Mouse (Mus musculus) brain, embryonic 14.5 days (tissue): ENCODE results near the gene Sh3rf1.

ENCODE experiments used
- CTCF ChIP-seq: fragments of 200-500 bp; IDR thresholded peaks from 2 replicates; pipeline ENCODE4 v1.5.1; 2012; ENCODE audit warnings: inconsistent platforms, mild to moderate bottlenecking, moderate library complexity, borderline replicate concordance; ENCODE audit not compliant: insufficient read depth, insufficient read length; ENCODE audit errors: extremely low read depth
- POLR2A ChIP-seq: fragments of 200-500 bp; IDR thresholded peaks from 2 replicates; pipeline ENCODE4 v1.6.1; 2012; ENCODE audit warnings: mild to moderate bottlenecking, inconsistent platforms, borderline replicate concordance; ENCODE audit not compliant: poor library complexity, insufficient read depth, insufficient read length, severe bottlenecking; ENCODE audit errors: extremely low read depth

- TF ChIP-seq POLR2A (no peak), CTCF (no peak)
These were observed 203.0 kb downstream of the Sh3rf1 start for GRCm38 (mm10) chr8:61426671-61427070.
